Mouse (Mus musculus) liver, embryonic 14.5 days (tissue): ENCODE data around the gene Fam135a. TPM values are rescaled to one million over a fixed set of nuclear protein-coding genes. Genes with fewer than 3 reads are reported as not detected.

Experiments
- ATAC-seq: fragments of 200-750 bp; cut with Nextera tagmentation; 2 replicates; pipeline ENCODE4 v1.8.0; 2017; ENCODE audit warnings: moderate number of reproducible peaks, mild to moderate bottlenecking, moderate library complexity; ENCODE audit not compliant: insufficient read depth
- DNase-seq, 3 experiments: peaks; one replicate each; pipeline ENCODE4 v3.0.0-alpha.2; 2012 to 2013; ENCODE audit warnings: low read depth in 3 of 3, low spot score in 3 of 3
- H3K27ac ChIP-seq: fragments of 300-500 bp; sonication (generic); 2 replicates; pipeline ENCODE4 v1.5.1; 2014; ENCODE audit warnings: moderate library complexity, mild to moderate bottlenecking, control low read depth, inconsistent platforms
- H3K27me3 ChIP-seq: fragments of 300-500 bp; sonication (generic); 2 replicates; pipeline ENCODE4 v1.6.1; 2014; ENCODE audit warnings: mild to moderate bottlenecking, low read length, moderate library complexity; ENCODE audit not compliant: control insufficient read depth, insufficient read depth
- H3K36me3 ChIP-seq: fragments of 300-500 bp; sonication (generic); replicated peaks from 2 replicates; pipeline ENCODE4 v1.6.1; 2014; ENCODE audit warnings: low read depth; ENCODE audit not compliant: control insufficient read depth, insufficient read depth
- H3K4me1 ChIP-seq, 2 experiments: fragments of 200-500 bp in 1 of 2; fragments of 300-500 bp in 1 of 2; sonication (generic) in 1 of 2; replicated peaks; 2 replicates each; pipeline ENCODE4 v1.6.1; 2012 to 2014; ENCODE audit warnings: antibody characterized with exemption in 1 of 2, inconsistent platforms in 1 of 2, low read length in 1 of 2; ENCODE audit not compliant: control insufficient read depth in 2 of 2, insufficient read depth in 2 of 2
- H3K4me2 ChIP-seq: fragments of 300-500 bp; sonication (generic); 2 replicates; pipeline ENCODE4 v1.6.1; 2014; ENCODE audit warnings: low read depth, mild to moderate bottlenecking, control low read depth, moderate library complexity
- H3K4me3 ChIP-seq, 2 experiments: fragments of 200-500 bp in 1 of 2; fragments of 300-500 bp in 1 of 2; sonication (generic) in 1 of 2; 2 replicates each; pipeline ENCODE4 v1.5.1; 2012 to 2014; ENCODE audit warnings: low read depth in 2 of 2, low read length in 2 of 2, mild to moderate bottlenecking in 2 of 2, control low read depth in 1 of 2, inconsistent platforms in 1 of 2, moderate library complexity in 1 of 2; ENCODE audit not compliant: insufficient read depth in 1 of 2
- H3K9ac ChIP-seq: fragments of 300-500 bp; sonication (generic); replicated peaks from 2 replicates; pipeline ENCODE4 v1.6.1; 2014; ENCODE audit warnings: mild to moderate bottlenecking, control low read depth, moderate library complexity
- H3K9me3 ChIP-seq: fragments of 300-500 bp; sonication (generic); 2 replicates; pipeline ENCODE4 v1.6.1; 2016; ENCODE audit warnings: low read length, mixed read lengths; ENCODE audit not compliant: control insufficient read depth
- CTCF ChIP-seq: IDR thresholded peaks from 2 replicates; pipeline ENCODE4 v1.5.1; 2016; ENCODE audit warnings: antibody characterized with exemption, low read depth, control low read depth
- EP300 ChIP-seq: IDR thresholded peaks from 2 replicates; pipeline ENCODE4 v1.6.1; 2016; ENCODE audit warnings: antibody characterized with exemption, low read depth
- WGBS: fragments of 180-500 bp; shearing (Covaris S2); extraction: QIAGEN DNeasy Blood & Tissue Kit; methylation state at CpG from one replicate; pipeline ENCODE4 v1.1.7; 2014; ENCODE audit not compliant: insufficient replicate concordance; 5-methylcytosine and 5-hydroxymethylcytosine counted together
- polyA plus RNA-seq, 2 experiments: library from polyadenylated mRNA; depleted of rRNA in 1 of 2; stranded (reverse) in 1 of 2; unstranded in 1 of 2; fragments of >200 nt; fragmentation: Nextera tagmentation in 1 of 2; extraction: Ambion mirVana in 1 of 2; gene quantifications; 2 replicates each; pipeline versions ENCODE4 v1.2.1 to v1.2.3; 2012 to 2014

The Fam135a gene
- polyA plus RNA-seq, 2 experiments = 3.3 to 5.1 TPM

DNA sequence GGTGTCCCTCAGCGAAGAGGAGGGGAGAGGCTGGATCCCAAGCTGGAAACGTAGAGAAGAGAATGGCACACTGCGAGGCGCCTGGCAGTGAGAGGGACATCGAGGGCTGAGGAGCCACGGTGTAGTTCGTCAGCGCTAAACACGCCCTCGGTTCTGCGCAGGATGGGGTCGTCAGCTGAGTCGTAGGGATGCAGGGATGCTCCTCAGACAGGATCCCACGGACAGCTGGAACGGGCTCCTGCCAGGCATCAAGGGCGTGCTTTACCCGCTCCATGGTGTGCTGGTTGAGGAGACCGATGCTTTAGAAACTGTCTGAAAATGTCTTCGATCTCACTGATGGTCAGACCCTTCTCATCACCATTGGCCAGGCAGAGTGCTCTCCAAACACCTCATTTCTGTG is 33.7 kb upstream of the Fam135a start:
- H3K4me1 ChIP-seq = no peaks in the 10 kb centered on the region
- H3K4me2 ChIP-seq = no peak overlapping the region
- DNase-seq = no peak
- no peak for ATAC-seq
- WGBS = 34% methylated on average over 19 of the region's 19 CpGs
- H3K9me3 ChIP-seq = no peaks in the 10 kb centered on the region
- H3K27ac ChIP-seq = no peak overlapping the region
- no peak overlapping the region for H3K4me3 ChIP-seq
- TF ChIP-seq CTCF (no peak), EP300 (no peak)
- H3K27me3 ChIP-seq = no peaks in the 10 kb centered on the region
- H3K9ac ChIP-seq = no peak overlapping the region
- no peaks in the 10 kb centered on the region for H3K36me3 ChIP-seq

DNA sequence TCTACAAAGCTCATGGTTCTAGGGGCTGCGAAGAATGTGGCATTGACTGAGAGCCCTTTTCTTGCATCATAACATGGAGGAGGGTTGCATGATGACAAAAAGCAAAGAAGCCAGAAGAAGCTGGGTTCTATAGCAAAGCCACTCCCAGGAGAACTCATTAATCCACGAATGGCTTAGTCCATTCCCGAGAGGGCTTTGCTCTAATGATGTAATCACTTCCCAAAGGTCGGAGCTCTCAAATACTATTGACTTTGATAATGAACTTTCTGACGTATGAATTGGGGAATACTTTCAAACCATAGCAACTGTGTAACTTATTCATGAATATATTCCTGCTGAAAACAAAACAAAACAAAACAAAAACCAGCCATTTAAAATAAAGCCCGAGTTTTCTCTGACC is 27.7 kb upstream of the Fam135a start:
- Histone ChIP-seq H3K4me3 (no peak overlapping the region), H3K4me1 (no peaks in the 10 kb centered on the region), H3K27ac (no peak overlapping the region), H3K27me3 (no peaks in the 10 kb centered on the region), H3K4me2 (no peak overlapping the region), H3K9ac (no peak overlapping the region), H3K36me3 (no peaks in the 10 kb centered on the region), H3K9me3 (no peaks in the 10 kb centered on the region)
- ATAC-seq (no peak), DNase-seq (no peak)
- WGBS = 52% methylated on average over 6 of the region's 6 CpGs
- no peak for TF ChIP-seq CTCF
- TF ChIP-seq EP300 = no peak

DNA sequence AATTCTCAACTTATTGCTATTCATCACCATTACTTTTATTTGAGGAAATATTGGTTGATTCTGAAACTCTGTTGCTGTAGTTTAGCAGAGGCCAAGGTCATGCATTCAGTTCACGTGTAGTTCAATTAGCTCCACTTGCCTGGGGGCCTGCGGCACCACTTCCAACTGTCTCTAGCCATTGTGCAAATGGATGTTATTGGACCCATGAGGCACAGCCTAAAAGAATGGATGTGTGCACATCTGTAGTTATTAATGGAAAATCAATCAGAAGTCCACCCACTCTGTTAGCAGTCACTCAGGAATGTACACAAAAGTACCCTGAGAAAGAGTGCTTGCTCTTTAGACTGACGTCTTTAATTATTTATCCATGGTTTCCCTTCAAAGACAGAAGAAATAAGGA is 24.5 kb upstream of the Fam135a start:
- H3K27ac ChIP-seq = no peak overlapping the region
- no peaks in the 10 kb centered on the region for H3K4me1 ChIP-seq
- DNase-seq (no peak), ATAC-seq (no peak)
- no peaks in the 10 kb centered on the region for H3K36me3 ChIP-seq
- no peak overlapping the region for H3K9ac ChIP-seq
- H3K4me3 ChIP-seq = no peak overlapping the region
- H3K4me2 ChIP-seq = no peak overlapping the region
- TF ChIP-seq CTCF (no peak), EP300 (no peak)
- H3K9me3 ChIP-seq = no peaks in the 10 kb centered on the region
- 68% methylated on average over 3 of the region's 3 CpGs for WGBS
- H3K27me3 ChIP-seq = no peaks in the 10 kb centered on the region

GRCm38 (mm10) chr1:24122582-24122981 is 22.4 kb upstream of the Fam135a start:
- Histone ChIP-seq H3K4me1 (no peaks in the 10 kb centered on the region), H3K9ac (no peak overlapping the region), H3K9me3 (no peaks in the 10 kb centered on the region), H3K27me3 (no peaks in the 10 kb centered on the region), H3K4me3 (no peak overlapping the region), H3K4me2 (no peak overlapping the region), H3K36me3 (no peaks in the 10 kb centered on the region), H3K27ac (no peak overlapping the region)
- ATAC-seq (no peak), DNase-seq (no peak)
- TF ChIP-seq CTCF = no peak
- no peak for TF ChIP-seq EP300
- WGBS = 76% methylated on average over 1 of the region's 1 CpGs

DNA sequence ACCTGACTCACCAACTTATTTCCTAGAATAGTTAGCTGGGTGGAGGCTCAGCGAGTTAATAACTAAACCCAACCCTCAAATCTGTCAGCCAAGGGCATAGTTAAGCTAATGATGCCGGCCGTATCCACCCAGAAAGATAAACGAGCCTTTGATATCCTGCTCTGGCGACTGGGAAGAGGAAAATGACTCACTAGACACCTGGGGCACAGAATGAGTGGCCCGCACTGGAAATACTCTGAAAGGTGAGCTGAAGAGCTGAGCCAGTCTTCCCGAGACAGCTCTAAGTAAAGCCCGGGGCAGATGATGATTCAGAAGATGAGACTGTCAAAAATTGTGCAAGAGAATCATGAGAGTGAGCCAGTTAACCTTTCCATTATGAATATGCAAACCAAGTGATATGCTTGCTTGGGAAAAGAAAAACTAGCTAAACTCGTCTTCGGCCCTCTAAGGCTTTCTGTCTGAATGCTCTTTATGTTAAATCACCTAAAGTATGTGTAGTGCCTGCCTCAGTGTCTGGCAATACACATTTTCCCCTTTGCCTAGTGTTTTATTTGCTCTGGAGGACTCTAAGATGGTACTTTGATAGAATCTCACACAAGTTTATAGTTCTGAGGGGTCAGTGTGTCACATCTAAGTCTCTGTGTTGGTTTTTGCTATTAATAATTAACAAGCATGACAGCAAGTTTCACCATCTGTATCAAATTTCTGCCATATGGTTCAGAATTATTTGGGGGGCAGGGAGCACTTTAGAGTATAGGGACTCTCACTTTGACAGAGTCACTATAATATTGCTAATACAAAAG is 8.0 kb upstream of the Fam135a start:
- DNase-seq = no peak
- 42% methylated on average over 10 of the region's 10 CpGs for WGBS
- Histone ChIP-seq H3K27ac (no peak overlapping the region), H3K4me2 (peak overlapping the region; percentile 13), H3K36me3 (no peaks in the 10 kb centered on the region), H3K9ac (no peak overlapping the region), H3K4me3 (no peak overlapping the region), H3K4me1 (no peaks in the 10 kb centered on the region), H3K27me3 (no peaks in the 10 kb centered on the region), H3K9me3 (no peaks in the 10 kb centered on the region)
- ATAC-seq = no peak
- TF ChIP-seq CTCF = no peak
- TF ChIP-seq EP300 = no peak
